ENCODE assay signal across 23 mouse cellular contexts in the genomic region with DNA sequence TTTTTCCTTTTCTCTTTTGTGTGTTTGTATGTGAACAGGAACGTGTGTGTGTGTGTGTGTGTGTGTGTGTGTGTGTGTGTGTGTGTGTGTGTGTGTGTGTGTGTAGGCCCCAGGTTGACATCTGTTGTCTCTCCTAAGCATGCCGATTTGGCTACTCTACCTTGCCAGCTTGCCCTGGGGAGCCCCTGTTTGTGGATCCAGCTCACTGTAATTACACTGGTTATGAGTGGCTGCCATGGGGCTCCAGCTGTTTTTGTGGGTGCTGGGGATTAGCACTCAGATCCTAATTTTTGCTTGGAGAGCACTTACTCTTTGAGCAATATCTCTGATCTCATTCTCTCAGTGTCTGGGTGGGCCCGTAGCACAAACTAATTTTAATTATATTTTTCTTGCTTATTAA. TPM values are rescaled to one million over a fixed set of nuclear protein-coding genes. Genes with fewer than 3 reads are reported as not detected.
DNase-seq lines count a peak whose midpoint lies in the region; ATAC-seq lines count a peak whose summit lies in the region.
"Had no signal": no experiment of that assay in that cellular context is flagged by ENCODE, and none has a peak within 500 bp of the region (broad histone marks: within the 10 kb centered on the region; RNA-seq: fewer than 3 reads in every experiment).

No protein-coding gene starts in this region.

- no peak overlapping the region for H3K9ac ChIP-seq in neural tube, embryonic 15.5 days (replicated peaks)
- H3K9ac ChIP-seq: embryonic facial prominence, embryonic 12.5 days; forebrain, embryonic 13.5 days; forebrain, embryonic 15.5 days; forebrain, postnatal 0 days had no signal

- no peak overlapping the region for H3K4me3 ChIP-seq in neural tube, embryonic 15.5 days (replicated peaks)
- H3K4me3 ChIP-seq: embryonic facial prominence, embryonic 10.5 days; embryonic facial prominence, embryonic 12.5 days; forebrain, embryonic 13.5 days; forebrain, embryonic 15.5 days had no signal

- H3K4me2 ChIP-seq in neural tube, embryonic 15.5 days = no peak overlapping the region
- H3K4me2 ChIP-seq: embryonic facial prominence, embryonic 12.5 days; forebrain, embryonic 13.5 days; forebrain, embryonic 15.5 days had no signal

- DNase-seq in cerebellum, postnatal 10 days = peak; percentile 43 to 63
- DNase-seq in cerebellum, adult 9-11 months = no peak
- DNase-seq in heart, adult 11 months = peak; percentile 16
- no peak for DNase-seq in heart, postnatal 14 days
- no peak for DNase-seq in neural tube, embryonic 10.5 days (ENCODE audit: extremely low spot score, low spot score)
- DNase-seq: adrenal gland, adult 8-10 months; adrenal gland, postnatal 14 days; adrenal gland, postnatal 36 days; B cell, adult 2 months; cerebellum, adult 11-12 months; cerebellum, adult 2 months; cerebellum, adult 9-10 months; forebrain, postnatal 0 days had no signal

- WGBS in neural tube, embryonic 15.5 days = 48% methylated on average over 3 of the region's 3 CpGs

- H3K4me1 ChIP-seq in neural tube, embryonic 15.5 days = no peaks in the 10 kb centered on the region
- H3K4me1 ChIP-seq: embryonic facial prominence, embryonic 10.5 days; forebrain, embryonic 13.5 days; forebrain, embryonic 15.5 days had no signal

- no peaks in the 10 kb centered on the region for H3K9me3 ChIP-seq in neural tube, embryonic 15.5 days (replicated peaks)
- H3K9me3 ChIP-seq: embryonic facial prominence, embryonic 10.5 days; embryonic facial prominence, embryonic 12.5 days; forebrain, embryonic 13.5 days; forebrain, embryonic 15.5 days had no signal

- intact Hi-C loops in heart, postnatal 14 days (cut with DNase I) = no loop called here

- ATAC-seq in neural tube, embryonic 15.5 days (ENCODE audit: low FRiP score) = peak; percentile 65; the same call in 1 of the 2 replicates
- ATAC-seq: activated CD4-positive, CD25-positive, alpha-beta regulatory T cell, adult 4 months; CD4-positive, CD25-positive, alpha-beta regulatory T cell, adult 4 months; forebrain, embryonic 13.5 days; forebrain, embryonic 15.5 days; forebrain, postnatal 0 days; Patski had no signal

- no peak overlapping the region for H3K27ac ChIP-seq in neural tube, embryonic 15.5 days (replicated peaks)
- H3K27ac ChIP-seq: embryonic facial prominence, embryonic 10.5 days; embryonic facial prominence, embryonic 12.5 days; forebrain, embryonic 13.5 days; forebrain, embryonic 15.5 days had no signal

- no peaks in the 10 kb centered on the region for H3K27me3 ChIP-seq in neural tube, embryonic 15.5 days (replicated peaks)
- H3K27me3 ChIP-seq: CH12.LX; embryonic facial prominence, embryonic 12.5 days; forebrain, embryonic 13.5 days; forebrain, embryonic 15.5 days; Patski had no signal

- no peaks in the 10 kb centered on the region for H3K36me3 ChIP-seq in neural tube, embryonic 15.5 days
- H3K36me3 ChIP-seq: embryonic facial prominence, embryonic 10.5 days; embryonic facial prominence, embryonic 12.5 days; forebrain, embryonic 15.5 days; G1E had no signal

RNA-seq across cellular contexts. Expression of a gene that starts 32.6 kb away (rescaled TPM):
- total RNA-seq in heart, postnatal 14 days (2021) = 10 to 100 TPM; 56.4 to 58.2 TPM
- 2.4 and 3.7 TPM in 2 replicates for polyA plus RNA-seq in neural tube, embryonic 15.5 days (2015; fragmentation: Nextera tagmentation; extraction: Ambion mirVana)
- polyA plus RNA-seq: CD4-positive, CD25-positive, alpha-beta regulatory T cell, adult 4 months; G1E had no signal

Comparison
In these comparisons a context has a peak if more than half of its experiments do, and no peak if none do; other contexts are left out.
1. DNase-seq: peak in cerebellum, postnatal 10 days (2 of 2) and heart, adult 11 months (single experiment); none in cerebellum, adult 9-11 months (single experiment), heart, postnatal 14 days (0 of 2) and neural tube, embryonic 10.5 days (single experiment).